Mouse (Mus musculus) left cerebral cortex, adult 2 months (tissue): Measurements from ENCODE around the gene Itpr1. TPM values are rescaled to one million over a fixed set of nuclear protein-coding genes. Genes with fewer than 3 reads are reported as not detected.

ENCODE experiments used
- DNase-seq, 2 experiments: peaks; one replicate each; pipeline ENCODE4 v3.0.0; 2021 to 2022; ENCODE audit warnings: low spot score in 2 of 2, mixed read lengths in 1 of 2; ENCODE audit errors: extremely low spot score in 1 of 2
- H3K27ac ChIP-seq: fragments of 200-600 bp; 2 replicates; pipeline ENCODE4 v1.8.1; 2022
- H3K4me3 ChIP-seq: fragments of 200-600 bp; 2 replicates; pipeline ENCODE4 v1.8.1; 2022
- CTCF ChIP-seq: fragments of 200-600 bp; IDR thresholded peaks from 2 replicates; pipeline ENCODE4 v1.8.1; 2022; ENCODE audit warnings: antibody characterized with exemption, mild to moderate bottlenecking, moderate library complexity
- intact Hi-C: fragments of 180-260 bp; cut with DNase I; formaldehyde crosslinking; loops from one replicate; pipeline ENCODE4 v1.15.1; 2025
- total RNA-seq, 2 experiments: library from RNA; stranded (reverse); gene quantifications; 2 replicates each; pipeline ENCODE4 v1.2.3; 2021

The Itpr1 gene
- total RNA-seq, 2 experiments from 2014 or later, result 459 to 480 TPM

GRCm38 (mm10) chr6:108535309-108535708 lies 322.4 kb downstream of the Itpr1 start:
- intact Hi-C loops, result no loop called here
- Histone ChIP-seq H3K27ac (no peak overlapping the region), H3K4me3 (no peak overlapping the region)
- TF ChIP-seq CTCF, result no peak
- DNase-seq, result no peak

GRCm38 (mm10) chr6:108536546-108537317 lies 323.8 kb downstream of the Itpr1 start:
- no peak for DNase-seq

GRCm38 (mm10) chr6:108538406-108538805 lies 325.5 kb downstream of the Itpr1 start:
- Histone ChIP-seq H3K27ac (no peak overlapping the region), H3K4me3 (no peak overlapping the region)
- no peak for DNase-seq
- no peak for TF ChIP-seq CTCF
- intact Hi-C loops, result no loop called here

More at GRCm38 (mm10) chr6:108536546-108537317, 323.8 kb downstream of the Itpr1 start:
- Histone ChIP-seq H3K27ac (no peak overlapping the region), H3K4me3 (no peak overlapping the region)
- TF ChIP-seq CTCF, result no peak
- intact Hi-C loops, result no loop called here

GRCm38 (mm10) chr6:108540441-108540840 lies 327.5 kb downstream of the Itpr1 start:
- no peak overlapping the region for H3K4me3 ChIP-seq
- H3K27ac ChIP-seq, result no peak overlapping the region
- TF ChIP-seq CTCF, result no peak
- no peak for DNase-seq
- intact Hi-C loops, result no loop called here

- intact Hi-C loops, result no loop called here
- no peak overlapping the region for H3K4me3 ChIP-seq
- DNase-seq, result no peak
- no peak overlapping the region for H3K27ac ChIP-seq
- TF ChIP-seq CTCF, result no peak
Observed at GRCm38 (mm10) chr6:108544917-108545316, 332.0 kb downstream of the Itpr1 start.

GRCm38 (mm10) chr6:108545464-108545863 lies 332.6 kb downstream of the Itpr1 start:
- no peak for DNase-seq
- intact Hi-C loops, result no loop called here
- H3K4me3 ChIP-seq, result no peak overlapping the region
- H3K27ac ChIP-seq, result no peak overlapping the region
- TF ChIP-seq CTCF, result no peak

- no peak overlapping the region for H3K27ac ChIP-seq
- intact Hi-C loops, result no loop called here
- no peak for DNase-seq
Observed at GRCm38 (mm10) chr6:108548413-108548812, 335.5 kb downstream of the Itpr1 start.

GRCm38 (mm10) chr6:108549495-108549935 lies 336.6 kb downstream of the Itpr1 start:
- DNase-seq, result no peak
- Histone ChIP-seq H3K4me3 (no peak overlapping the region), H3K27ac (no peak overlapping the region)
- TF ChIP-seq CTCF, result no peak
- intact Hi-C loops, result no loop called here

More at GRCm38 (mm10) chr6:108548413-108548812, 335.5 kb downstream of the Itpr1 start:
- no peak overlapping the region for H3K4me3 ChIP-seq
- no peak for TF ChIP-seq CTCF

- Histone ChIP-seq H3K27ac (no peak overlapping the region), H3K4me3 (no peak overlapping the region)
- intact Hi-C loops, result loop anchor here (5.0 kb wide), 1 partner anchor 155 kb away; no protein-coding TSS in a partner anchor
- DNase-seq, result no peak
- no peak for TF ChIP-seq CTCF
Observed at GRCm38 (mm10) chr6:108551725-108552620, 339.1 kb downstream of the Itpr1 start.

GRCm38 (mm10) chr6:108553013-108553412 lies 340.1 kb downstream of the Itpr1 start:
- H3K4me3 ChIP-seq, result no peak overlapping the region
- no peak overlapping the region for H3K27ac ChIP-seq
- no peak for TF ChIP-seq CTCF
- DNase-seq, result no peak
- intact Hi-C loops, result loop anchor here (5.0 kb wide), 1 partner anchor 154 kb away; no protein-coding TSS in a partner anchor

GRCm38 (mm10) chr6:108553536-108553935 lies 340.6 kb downstream of the Itpr1 start:
- H3K4me3 ChIP-seq, result no peak overlapping the region
- no peak for DNase-seq
- intact Hi-C loops, result loop anchor here (5.0 kb wide), 1 partner anchor 154 kb away; no protein-coding TSS in a partner anchor
- H3K27ac ChIP-seq, result no peak overlapping the region
- no peak for TF ChIP-seq CTCF

GRCm38 (mm10) chr6:108554389-108554788 lies 341.5 kb downstream of the Itpr1 start:
- H3K4me3 ChIP-seq, result no peak overlapping the region
- TF ChIP-seq CTCF, result no peak; the same call in none of the 2 replicates
- intact Hi-C loops, result loop anchor here (1.0 to 5.0 kb wide), 4 partner anchors 40 to 153 kb away; partner anchors contain the start of gene Bhlhe40
- peak overlapping the region; percentile 54; the same call in 1 of the 2 replicates for H3K27ac ChIP-seq
- peak in 1 of 2 experiments; percentile 27 for DNase-seq
